Mouse (Mus musculus): ENCODE data around the gene Pate2.

- TF ChIP-seq CTCF (IDR thresholded peaks at IDR 0.05; ENCODE audit: extremely low read depth, insufficient read length, insufficient replicate concordance, low read depth, low read length) (no peak), POLR2A (IDR thresholded peaks at IDR 0.05; ENCODE audit: low read depth, low read length) (no peak)
Observed at GRCm38 (mm10) chr9:35535876-35536275, 34.2 kb upstream of the Pate2 start.
